Mouse (Mus musculus) limb, embryonic 11.5 days (tissue): ENCODE data around the gene Rasa3. TPM values are rescaled to one million over a fixed set of nuclear protein-coding genes. Genes with fewer than 3 reads are reported as not detected.

Experiments used
- ATAC-seq: fragments of 200-750 bp; cut with Nextera tagmentation; 2 replicates; pipeline ENCODE4 v1.8.0; 2017; ENCODE audit warnings: low read depth; ENCODE audit not compliant: insufficient number of reproducible peaks, low FRiP score, low TSS enrichment
- DNase-seq: peaks from one replicate; pipeline ENCODE4 v3.0.0-alpha.2; 2015; ENCODE audit warnings: low spot score
- H3K27ac ChIP-seq: fragments of 300-500 bp; sonication (generic); replicated peaks from 2 replicates; pipeline ENCODE4 v1.5.1; 2014; ENCODE audit warnings: low read depth, mild to moderate bottlenecking, low read length
- H3K27me3 ChIP-seq: fragments of 300-500 bp; sonication (generic); 2 replicates; pipeline ENCODE4 v1.6.1; 2014; ENCODE audit warnings: mild to moderate bottlenecking, low read length, mixed read lengths; ENCODE audit not compliant: control insufficient read depth, insufficient read depth
- H3K36me3 ChIP-seq: fragments of 300-500 bp; sonication (generic); 2 replicates; pipeline ENCODE4 v1.6.1; 2014; ENCODE audit warnings: mild to moderate bottlenecking, low read length, moderate library complexity, mixed read lengths; ENCODE audit not compliant: control insufficient read depth, insufficient read depth
- H3K4me1 ChIP-seq: fragments of 300-500 bp; sonication (generic); 2 replicates; pipeline ENCODE4 v1.6.1; 2014; ENCODE audit warnings: low read length, mixed read lengths; ENCODE audit not compliant: control insufficient read depth, insufficient read depth
- H3K4me2 ChIP-seq: fragments of 300-500 bp; sonication (generic); 2 replicates; pipeline ENCODE4 v1.6.1; 2014; ENCODE audit warnings: low read depth, mild to moderate bottlenecking, moderate library complexity; ENCODE audit not compliant: severe bottlenecking
- H3K4me3 ChIP-seq: fragments of 300-500 bp; sonication (generic); 2 replicates; pipeline ENCODE4 v1.5.1; 2014; ENCODE audit warnings: low read depth, low read length
- H3K9ac ChIP-seq: fragments of 300-500 bp; sonication (generic); 2 replicates; pipeline ENCODE4 v1.6.1; 2014; ENCODE audit warnings: mild to moderate bottlenecking, low read length
- H3K9me3 ChIP-seq: fragments of 300-500 bp; sonication (generic); 2 replicates; pipeline ENCODE4 v1.6.1; 2016; ENCODE audit warnings: low read length; ENCODE audit not compliant: control insufficient read depth
- WGBS: fragments of 180-500 bp; shearing (Covaris S2); extraction: QIAGEN DNeasy Blood & Tissue Kit; methylation state at CpG from one replicate; pipeline ENCODE4 v1.1.7; 2014; 5-methylcytosine and 5-hydroxymethylcytosine counted together
- polyA plus RNA-seq: library from polyadenylated mRNA; unstranded; fragments of >200 nt; fragmentation: Nextera tagmentation; extraction: Ambion mirVana; gene quantifications from 2 replicates; pipeline ENCODE4 v1.2.1, GENCODE M21; 2014

The Rasa3 gene
- polyA plus RNA-seq, 1 experiment from 2014 or later, result 16.6 TPM

DNA sequence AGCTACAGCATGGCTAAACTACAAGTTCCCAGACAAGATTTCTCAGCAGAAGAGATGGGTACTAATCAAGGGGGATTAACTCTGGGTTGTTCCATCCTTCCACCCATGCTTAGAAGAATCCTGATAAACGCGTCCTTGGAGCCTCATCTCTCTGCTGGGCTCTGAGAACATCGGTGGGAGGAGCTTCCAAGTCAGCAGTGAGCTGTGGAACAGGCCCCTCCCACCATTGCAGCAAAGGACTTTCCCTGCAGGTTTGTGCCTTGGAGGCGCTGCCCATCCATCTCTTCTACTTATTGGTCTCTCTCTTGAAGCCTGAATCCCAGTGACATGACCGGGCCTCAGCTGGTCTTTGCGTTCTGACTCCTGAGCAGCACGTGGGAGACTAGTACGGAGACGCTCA is 36.2 kb downstream of the Rasa3 start:
- Histone ChIP-seq H3K9me3 (no peaks in the 10 kb centered on the region), H3K36me3 (no peaks in the 10 kb centered on the region), H3K4me3 (no peak overlapping the region), H3K4me1 (peaks cover 7% of the 10 kb centered on the region; the same call in 1 of the 2 replicates), H3K4me2 (no peak overlapping the region), H3K9ac (no peak overlapping the region), H3K27ac (no peak overlapping the region), H3K27me3 (no peaks in the 10 kb centered on the region)
- ATAC-seq, result no peak
- 64% methylated on average over 9 of the region's 9 CpGs for WGBS
- DNase-seq, result no peak

DNA sequence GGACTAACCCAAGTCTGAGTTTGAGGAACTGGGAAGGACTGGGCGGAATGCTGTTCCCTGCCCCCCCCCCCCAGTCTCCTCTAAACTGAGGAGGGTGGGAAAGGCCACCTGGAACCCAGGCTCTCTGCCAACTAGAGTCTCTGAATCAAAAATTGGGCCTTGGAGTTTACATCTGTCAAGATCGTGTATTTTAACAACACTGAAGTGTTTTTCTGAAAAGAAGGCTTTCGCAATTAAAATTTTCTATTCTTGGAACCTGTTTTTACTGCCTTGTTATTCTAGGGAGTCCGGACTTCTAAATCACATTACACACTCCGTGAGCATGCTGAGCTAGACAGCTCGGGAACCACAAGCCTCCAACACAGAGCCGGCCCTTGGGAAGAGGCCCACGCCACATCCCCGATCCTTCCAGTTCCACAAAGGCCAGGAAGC is 36.9 kb downstream of the Rasa3 start:
- DNase-seq, result no peak
- Histone ChIP-seq H3K9me3 (no peaks in the 10 kb centered on the region), H3K36me3 (no peaks in the 10 kb centered on the region), H3K27ac (no peak overlapping the region), H3K9ac (no peak overlapping the region), H3K4me1 (peaks cover 7% of the 10 kb centered on the region; the same call in 1 of the 2 replicates), H3K27me3 (no peaks in the 10 kb centered on the region), H3K4me2 (no peak overlapping the region), H3K4me3 (no peak overlapping the region)
- ATAC-seq, result no peak
- WGBS, result 73% methylated on average over 9 of the region's 9 CpGs

DNA sequence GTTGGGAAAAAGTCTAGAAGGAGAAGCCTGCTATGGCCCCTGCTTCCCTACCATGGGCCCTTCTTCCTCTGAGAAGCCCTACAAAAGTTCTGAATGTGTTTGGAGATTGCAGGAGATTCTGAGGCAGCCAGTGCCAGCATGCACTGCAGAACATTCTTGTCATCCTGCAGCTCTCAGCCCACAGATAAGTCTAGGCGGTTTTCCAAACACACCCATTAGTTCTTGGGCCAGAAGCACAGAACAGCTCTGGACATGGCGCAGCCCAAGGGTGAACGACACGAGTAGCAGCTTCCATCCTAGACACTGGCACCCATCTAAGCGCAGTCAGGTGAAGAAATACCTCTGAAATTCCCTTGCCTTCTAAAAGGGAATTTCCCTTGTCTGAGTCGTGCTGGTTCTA is 44.3 kb downstream of the Rasa3 start:
- DNase-seq (no peak), ATAC-seq (no peak)
- H3K27ac ChIP-seq, result no peak overlapping the region
- no peak overlapping the region for H3K4me3 ChIP-seq
- WGBS, result 91% methylated on average over 6 of the region's 6 CpGs
- no peaks in the 10 kb centered on the region for H3K9me3 ChIP-seq
- H3K4me2 ChIP-seq, result no peak overlapping the region
- H3K4me1 ChIP-seq, result no peaks in the 10 kb centered on the region
- no peaks in the 10 kb centered on the region for H3K36me3 ChIP-seq
- no peaks in the 10 kb centered on the region for H3K27me3 ChIP-seq
- H3K9ac ChIP-seq, result no peak overlapping the region

DNA sequence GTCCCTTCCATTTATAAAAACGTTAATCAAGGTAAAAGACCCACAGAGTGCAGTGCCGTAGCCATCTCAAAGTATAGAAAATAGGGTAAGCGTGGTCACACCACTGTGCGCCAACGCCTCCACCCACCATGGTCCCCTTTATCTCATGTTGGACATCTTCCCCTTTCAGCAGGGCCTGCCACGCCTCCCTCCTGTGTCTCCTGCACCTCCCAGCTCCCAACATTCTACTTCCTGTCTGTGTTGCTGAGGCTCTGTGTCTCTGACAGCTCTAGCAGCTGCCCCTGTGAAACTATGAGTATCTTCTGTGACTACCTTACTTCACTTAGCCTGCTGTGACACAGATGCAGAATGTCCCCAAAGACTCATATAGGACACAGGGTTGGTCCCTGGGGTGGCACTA is 45.1 kb downstream of the Rasa3 start:
- 89% methylated on average over 6 of the region's 6 CpGs for WGBS
- no peaks in the 10 kb centered on the region for H3K4me1 ChIP-seq
- H3K4me3 ChIP-seq, result no peak overlapping the region
- no peak overlapping the region for H3K27ac ChIP-seq
- H3K27me3 ChIP-seq, result no peaks in the 10 kb centered on the region
- no peak overlapping the region for H3K4me2 ChIP-seq
- no peaks in the 10 kb centered on the region for H3K9me3 ChIP-seq
- ATAC-seq (no peak), DNase-seq (no peak)
- no peak overlapping the region for H3K9ac ChIP-seq
- peaks cover 2% of the 10 kb centered on the region; the same call in 1 of the 2 replicates for H3K36me3 ChIP-seq

DNA sequence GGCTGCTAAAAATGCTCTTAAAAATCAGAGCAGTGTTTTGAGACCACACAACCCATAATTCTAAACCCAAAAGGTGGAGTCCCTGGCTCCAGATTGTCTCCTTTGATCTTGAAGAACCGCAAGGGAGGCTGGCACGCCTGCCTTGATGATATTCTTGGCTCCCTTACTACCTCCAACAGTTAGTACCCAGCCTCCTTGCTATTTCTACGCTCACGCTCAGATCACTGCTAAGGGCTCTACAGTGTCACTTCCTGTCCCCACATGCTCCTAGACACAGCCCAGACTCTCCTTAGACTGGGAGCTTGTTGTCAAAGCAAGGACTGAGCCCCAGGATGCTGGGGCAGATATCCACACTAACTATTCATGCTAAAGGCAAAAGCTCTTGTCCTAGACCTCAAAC is 46.6 kb downstream of the Rasa3 start:
- H3K4me3 ChIP-seq, result no peak overlapping the region
- no peak overlapping the region for H3K4me2 ChIP-seq
- no peak overlapping the region for H3K9ac ChIP-seq
- ATAC-seq (no peak), DNase-seq (no peak)
- WGBS, result 84% methylated on average over 4 of the region's 4 CpGs
- peaks cover 3% of the 10 kb centered on the region; the same call in 1 of the 2 replicates for H3K36me3 ChIP-seq
- no peaks in the 10 kb centered on the region for H3K27me3 ChIP-seq
- no peaks in the 10 kb centered on the region for H3K4me1 ChIP-seq
- H3K27ac ChIP-seq, result no peak overlapping the region
- H3K9me3 ChIP-seq, result no peaks in the 10 kb centered on the region

DNA sequence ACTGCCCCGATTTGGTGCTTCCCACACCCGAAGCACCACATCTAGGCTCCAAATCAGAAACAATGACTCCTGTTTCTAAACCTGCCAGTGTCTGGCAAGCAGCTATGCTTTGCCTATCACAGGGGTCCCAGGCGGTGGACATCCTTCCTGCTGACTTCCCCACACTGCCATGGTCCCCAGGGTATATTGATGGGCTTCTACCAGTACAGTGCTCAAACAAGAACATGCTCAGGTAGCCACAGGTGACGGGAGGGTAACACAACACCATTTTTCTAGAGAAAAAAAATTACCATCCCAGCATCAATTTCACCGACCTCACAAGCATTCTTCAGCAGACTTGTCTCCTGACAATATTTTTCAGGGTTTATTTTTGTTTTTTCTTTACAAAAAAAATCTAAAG is 47.2 kb downstream of the Rasa3 start:
- H3K4me3 ChIP-seq, result no peak overlapping the region
- H3K27ac ChIP-seq, result no peak overlapping the region
- H3K9me3 ChIP-seq, result no peaks in the 10 kb centered on the region
- DNase-seq (no peak), ATAC-seq (no peak)
- no peaks in the 10 kb centered on the region for H3K4me1 ChIP-seq
- no peaks in the 10 kb centered on the region for H3K27me3 ChIP-seq
- 75% methylated on average over 5 of the region's 5 CpGs for WGBS
- no peak overlapping the region for H3K4me2 ChIP-seq
- peaks cover 3% of the 10 kb centered on the region; the same call in 1 of the 2 replicates for H3K36me3 ChIP-seq
- H3K9ac ChIP-seq, result no peak overlapping the region

DNA sequence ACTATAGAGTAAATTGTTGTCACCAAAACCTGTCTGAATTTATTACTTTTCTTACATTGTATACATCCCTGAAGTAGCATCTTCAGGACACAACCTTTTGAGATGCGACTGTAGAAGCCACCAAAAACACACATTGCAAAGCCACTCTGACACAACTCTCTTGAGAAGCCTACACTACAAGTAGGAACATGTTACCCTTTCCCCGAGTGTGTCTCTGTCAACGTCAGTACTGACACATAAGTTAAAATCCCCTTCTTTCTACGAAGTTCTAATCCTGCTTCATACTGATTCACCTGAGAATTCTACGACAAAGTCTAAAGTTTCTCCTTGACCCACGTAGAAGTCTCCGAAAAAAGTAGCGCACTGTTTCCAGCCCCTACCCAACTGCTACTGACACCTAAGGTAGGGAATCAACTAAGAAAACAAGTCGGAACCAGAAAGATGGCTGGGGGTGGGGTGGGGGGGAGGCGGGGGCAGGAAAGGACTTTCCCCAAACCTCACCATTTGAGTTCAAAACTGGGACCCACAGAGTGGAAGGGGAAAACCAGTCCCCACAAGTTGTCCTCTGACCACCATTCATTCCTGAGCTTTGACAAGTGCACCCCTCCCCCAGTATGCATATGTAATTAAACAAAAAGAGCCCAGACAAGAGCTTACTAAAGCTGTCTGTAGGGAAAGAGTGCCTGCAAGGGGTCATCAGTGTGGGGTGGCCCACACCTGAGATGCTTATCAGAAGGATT is 47.9 kb downstream of the Rasa3 start:
- H3K36me3 ChIP-seq, result peaks cover 3% of the 10 kb centered on the region; the same call in 1 of the 2 replicates
- DNase-seq, result no peak
- H3K4me2 ChIP-seq, result no peak overlapping the region
- WGBS, result 87% methylated on average over 10 of the region's 10 CpGs
- ATAC-seq, result no peak
- H3K4me1 ChIP-seq, result peaks cover 4% of the 10 kb centered on the region
- H3K9me3 ChIP-seq, result no peaks in the 10 kb centered on the region
- no peak overlapping the region for H3K4me3 ChIP-seq
- H3K9ac ChIP-seq, result no peak overlapping the region
- no peak overlapping the region for H3K27ac ChIP-seq
- H3K27me3 ChIP-seq, result no peaks in the 10 kb centered on the region

DNA sequence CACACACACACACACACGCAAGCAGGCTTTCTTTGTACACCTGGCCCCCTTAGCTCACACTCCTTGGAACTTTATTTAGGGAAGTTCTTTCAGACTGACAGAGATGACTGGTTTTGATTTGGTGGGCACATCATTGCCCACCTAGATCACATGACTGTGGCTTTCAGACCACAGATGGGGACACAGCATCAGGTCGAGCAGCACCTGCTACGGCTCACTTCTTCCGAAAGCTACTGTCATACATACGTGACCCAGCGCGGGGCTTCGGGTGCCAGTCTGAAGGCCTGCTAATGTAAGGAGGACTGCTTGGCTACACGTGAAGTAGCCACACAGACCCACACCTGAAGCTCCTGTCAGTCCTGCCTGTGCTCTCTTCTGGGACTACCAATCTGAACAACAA is 49.3 kb downstream of the Rasa3 start:
- Histone ChIP-seq H3K27ac (no peak overlapping the region), H3K27me3 (no peaks in the 10 kb centered on the region), H3K36me3 (peaks cover 3% of the 10 kb centered on the region; the same call in 1 of the 2 replicates), H3K4me3 (no peak overlapping the region), H3K9me3 (no peaks in the 10 kb centered on the region), H3K4me1 (peaks cover 10% of the 10 kb centered on the region), H3K4me2 (no peak overlapping the region), H3K9ac (no peak overlapping the region)
- 94% methylated on average over 9 of the region's 9 CpGs for WGBS
- DNase-seq (no peak), ATAC-seq (no peak)

DNA sequence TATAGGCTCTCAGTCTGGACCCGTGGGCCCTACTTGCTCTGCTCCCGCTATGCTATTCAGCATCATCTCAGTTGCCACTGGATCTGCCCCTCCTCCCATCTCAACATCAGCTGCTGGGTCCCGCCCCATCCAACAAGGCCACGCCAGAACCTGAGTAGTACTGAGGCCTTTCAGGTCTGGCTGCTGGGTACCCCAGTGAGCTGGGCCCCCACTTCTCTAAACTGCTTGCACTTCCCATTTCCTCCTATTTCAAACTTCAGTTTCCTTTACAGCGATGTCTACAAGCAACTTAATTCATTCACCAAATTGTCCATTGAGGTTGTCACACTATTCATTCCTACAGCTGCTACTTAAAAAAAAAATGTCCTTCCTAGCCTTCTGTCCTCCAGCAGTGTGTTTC is 49.8 kb downstream of the Rasa3 start:
- DNase-seq (no peak), ATAC-seq (no peak)
- Histone ChIP-seq H3K4me1 (peaks cover 10% of the 10 kb centered on the region), H3K4me2 (no peak overlapping the region), H3K9ac (no peak overlapping the region), H3K36me3 (peaks cover 3% of the 10 kb centered on the region; the same call in 1 of the 2 replicates), H3K27me3 (no peaks in the 10 kb centered on the region), H3K9me3 (no peaks in the 10 kb centered on the region), H3K27ac (no peak overlapping the region), H3K4me3 (no peak overlapping the region)
- 87% methylated on average over 5 of the region's 5 CpGs for WGBS
